Mouse (Mus musculus): ENCODE results near the gene 3110021N24Rik. TPM values are rescaled to one million over a fixed set of nuclear protein-coding genes. Genes with fewer than 3 reads are reported as not detected.

The 3110021N24Rik gene
- polyA plus RNA-seq, 1 experiment from 2014 or later = 1.5 TPM

- H3K27ac ChIP-seq (replicated peaks) = no peak overlapping the region
- no peak for ATAC-seq (ENCODE audit: insufficient number of reproducible peaks, low FRiP score, low TSS enrichment, low read depth)
Measured at GRCm38 (mm10) chr4:108796701-108797100, 77.3 kb downstream of the 3110021N24Rik start.

GRCm38 (mm10) chr4:108798083-108798830, 78.8 kb downstream of the 3110021N24Rik start:
- 45% methylated on average over 2 of the region's 2 CpGs for WGBS
- ATAC-seq (ENCODE audit: insufficient number of reproducible peaks, low FRiP score, low TSS enrichment, low read depth) = no peak

More at GRCm38 (mm10) chr4:108796701-108797100, 77.3 kb downstream of the 3110021N24Rik start:
- Histone ChIP-seq H3K27me3 (no peaks in the 10 kb centered on the region), H3K4me3 (replicated peaks) (no peak overlapping the region), H3K9me3 (replicated peaks) (no peaks in the 10 kb centered on the region), H3K4me2 (replicated peaks) (no peak overlapping the region), H3K4me1 (0 out of 2 replicates have a peak, but pooled peaks cover 6% of the 10 kb centered on the region), H3K36me3 (no peaks in the 10 kb centered on the region), H3K9ac (no peak overlapping the region)
- WGBS = 30% methylated on average over 4 of the region's 4 CpGs

GRCm38 (mm10) chr4:108803535-108803934, 84.1 kb downstream of the 3110021N24Rik start:
- no peak for ATAC-seq (ENCODE audit: insufficient number of reproducible peaks, low FRiP score, low TSS enrichment, low read depth)
- no peaks in the 10 kb centered on the region for H3K27me3 ChIP-seq
- WGBS = 74% methylated on average over 2 of the region's 2 CpGs

More at GRCm38 (mm10) chr4:108798083-108798830, 78.8 kb downstream of the 3110021N24Rik start:
- H3K27ac ChIP-seq (replicated peaks) = no peak overlapping the region
- no peaks in the 10 kb centered on the region for H3K27me3 ChIP-seq
- H3K36me3 ChIP-seq = no peaks in the 10 kb centered on the region
- no peak overlapping the region for H3K9ac ChIP-seq
- H3K4me2 ChIP-seq (replicated peaks) = no peak overlapping the region
- no peak overlapping the region for H3K4me3 ChIP-seq (replicated peaks)
- H3K9me3 ChIP-seq (replicated peaks) = no peaks in the 10 kb centered on the region
- 0 out of 2 replicates have a peak, but pooled peaks cover 6% of the 10 kb centered on the region for H3K4me1 ChIP-seq

GRCm38 (mm10) chr4:108811142-108811541, 91.7 kb downstream of the 3110021N24Rik start:
- no peak overlapping the region for H3K4me3 ChIP-seq (replicated peaks)
- H3K4me1 ChIP-seq = no peaks in the 10 kb centered on the region
- ATAC-seq (ENCODE audit: insufficient number of reproducible peaks, low FRiP score, low TSS enrichment, low read depth) = no peak
- no peak overlapping the region for H3K4me2 ChIP-seq (replicated peaks)
- H3K36me3 ChIP-seq = peaks cover 4% of the 10 kb centered on the region
- no peaks in the 10 kb centered on the region for H3K9me3 ChIP-seq (replicated peaks)
- H3K27me3 ChIP-seq = no peaks in the 10 kb centered on the region
- 60% methylated on average over 4 of the region's 4 CpGs for WGBS
- no peak overlapping the region for H3K27ac ChIP-seq (replicated peaks)
- H3K9ac ChIP-seq = no peak overlapping the region

More at GRCm38 (mm10) chr4:108803535-108803934, 84.1 kb downstream of the 3110021N24Rik start:
- Histone ChIP-seq H3K4me2 (replicated peaks) (no peak overlapping the region), H3K27ac (replicated peaks) (no peak overlapping the region), H3K9ac (no peak overlapping the region), H3K4me1 (no peaks in the 10 kb centered on the region), H3K9me3 (replicated peaks) (no peaks in the 10 kb centered on the region), H3K4me3 (replicated peaks) (no peak overlapping the region), H3K36me3 (no peaks in the 10 kb centered on the region)

GRCm38 (mm10) chr4:108811550-108811949, 92.1 kb downstream of the 3110021N24Rik start:
- ATAC-seq (ENCODE audit: insufficient number of reproducible peaks, low FRiP score, low TSS enrichment, low read depth) = no peak
- Histone ChIP-seq H3K9me3 (replicated peaks) (no peaks in the 10 kb centered on the region), H3K4me1 (no peaks in the 10 kb centered on the region), H3K9ac (no peak overlapping the region), H3K4me2 (replicated peaks) (no peak overlapping the region), H3K27ac (replicated peaks) (no peak overlapping the region), H3K27me3 (no peaks in the 10 kb centered on the region), H3K4me3 (replicated peaks) (no peak overlapping the region), H3K36me3 (peaks cover 4% of the 10 kb centered on the region)
- 76% methylated on average over 6 of the region's 6 CpGs for WGBS

GRCm38 (mm10) chr4:108825677-108826076, 106.2 kb downstream of the 3110021N24Rik start:
- no peaks in the 10 kb centered on the region for H3K27me3 ChIP-seq
- no peaks in the 10 kb centered on the region for H3K4me1 ChIP-seq
- H3K9me3 ChIP-seq (replicated peaks) = no peaks in the 10 kb centered on the region
- 84% methylated on average over 3 of the region's 3 CpGs for WGBS
- peaks cover 56% of the 10 kb centered on the region for H3K36me3 ChIP-seq
- no peak overlapping the region for H3K9ac ChIP-seq
- no peak overlapping the region for H3K4me3 ChIP-seq (replicated peaks)
- no peak for ATAC-seq (ENCODE audit: insufficient number of reproducible peaks, low FRiP score, low TSS enrichment, low read depth)
- H3K4me2 ChIP-seq (replicated peaks) = no peak overlapping the region
- no peak overlapping the region for H3K27ac ChIP-seq (replicated peaks)

GRCm38 (mm10) chr4:108826096-108826495, 106.6 kb downstream of the 3110021N24Rik start:
- H3K9ac ChIP-seq = no peak overlapping the region
- ATAC-seq (ENCODE audit: insufficient number of reproducible peaks, low FRiP score, low TSS enrichment, low read depth) = no peak
- H3K27me3 ChIP-seq = no peaks in the 10 kb centered on the region
- no peak overlapping the region for H3K4me3 ChIP-seq (replicated peaks)
- H3K36me3 ChIP-seq = peaks cover 52% of the 10 kb centered on the region
- no peaks in the 10 kb centered on the region for H3K4me1 ChIP-seq
- 86% methylated on average over 1 of the region's 1 CpGs for WGBS
- H3K27ac ChIP-seq (replicated peaks) = no peak overlapping the region
- H3K4me2 ChIP-seq (replicated peaks) = no peak overlapping the region
- H3K9me3 ChIP-seq (replicated peaks) = no peaks in the 10 kb centered on the region

- Histone ChIP-seq H3K4me3 (replicated peaks) (no peak overlapping the region), H3K9ac (no peak overlapping the region), H3K36me3 (peaks cover 49% of the 10 kb centered on the region), H3K4me1 (peaks cover 1% of the 10 kb centered on the region; the same call in 1 of the 2 replicates), H3K9me3 (replicated peaks) (no peaks in the 10 kb centered on the region), H3K27me3 (no peaks in the 10 kb centered on the region), H3K27ac (replicated peaks) (no peak overlapping the region), H3K4me2 (replicated peaks) (no peak overlapping the region)
- no peak for ATAC-seq (ENCODE audit: insufficient number of reproducible peaks, low FRiP score, low TSS enrichment, low read depth)
- WGBS = 71% methylated on average over 2 of the region's 2 CpGs
Measured at GRCm38 (mm10) chr4:108826643-108827042, 107.2 kb downstream of the 3110021N24Rik start.

GRCm38 (mm10) chr4:108830698-108831097, 111.2 kb downstream of the 3110021N24Rik start:
- Histone ChIP-seq H3K9ac (no peak overlapping the region), H3K9me3 (replicated peaks) (no peaks in the 10 kb centered on the region), H3K4me1 (peaks cover 15% of the 10 kb centered on the region), H3K36me3 (peaks cover 20% of the 10 kb centered on the region), H3K4me3 (replicated peaks) (no peak overlapping the region), H3K4me2 (replicated peaks) (no peak overlapping the region), H3K27ac (replicated peaks) (no peak overlapping the region), H3K27me3 (no peaks in the 10 kb centered on the region)
- WGBS = 60% methylated on average over 1 of the region's 1 CpGs
- ATAC-seq (ENCODE audit: insufficient number of reproducible peaks, low FRiP score, low TSS enrichment, low read depth) = no peak

Other genes starting within 250 kb of the 3110021N24Rik start
- gene Prpf38a, start 140.3 kb upstream of the 3110021N24Rik start, polyA plus RNA-seq (2015; fragmentation: Nextera tagmentation; extraction: Ambion mirVana) = 78.7 and 82.5 TPM in 2 replicates
- 7.4 and 7.5 TPM in 2 replicates for gene Orc1, start 140.2 kb upstream of the 3110021N24Rik start, polyA plus RNA-seq (2015; fragmentation: Nextera tagmentation; extraction: Ambion mirVana)
- 33.3 and 33.7 TPM in 2 replicates for gene Cc2d1b, start 99.7 kb upstream of the 3110021N24Rik start, polyA plus RNA-seq (2015; fragmentation: Nextera tagmentation; extraction: Ambion mirVana)
- 4.8 and 5.0 TPM in 2 replicates for gene Zfyve9, start 61.1 kb downstream of the 3110021N24Rik start, polyA plus RNA-seq (2015; fragmentation: Nextera tagmentation; extraction: Ambion mirVana)
- 135 and 138 TPM in 2 replicates for gene Btf3l4, start 114.0 kb downstream of the 3110021N24Rik start, polyA plus RNA-seq (2015; fragmentation: Nextera tagmentation; extraction: Ambion mirVana)
- gene Txndc12, start 115.0 kb downstream of the 3110021N24Rik start, polyA plus RNA-seq (2015; fragmentation: Nextera tagmentation; extraction: Ambion mirVana) = 92.3 and 101 TPM in 2 replicates
- gene Kti12, start 128.1 kb downstream of the 3110021N24Rik start, polyA plus RNA-seq (2015; fragmentation: Nextera tagmentation; extraction: Ambion mirVana) = 44.6 and 47.9 TPM in 2 replicates
- gene A730015C16Rik, start 129.0 kb downstream of the 3110021N24Rik start, polyA plus RNA-seq (2015; fragmentation: Nextera tagmentation; extraction: Ambion mirVana) = 0.83 and 1.6 TPM in 2 replicates
- 17.9 and 21.7 TPM in 2 replicates for gene Rab3b, start 159.4 kb downstream of the 3110021N24Rik start, polyA plus RNA-seq (2015; fragmentation: Nextera tagmentation; extraction: Ambion mirVana)

All from embryonic facial prominence, embryonic 15.5 days (tissue).